Mouse (Mus musculus) spleen, adult 2 months (tissue): ENCODE measurements around the gene Cxcl10.

ENCODE experiments used
- CTCF ChIP-seq: fragments of 200-500 bp; IDR thresholded peaks from 2 replicates; pipeline ENCODE4 v1.5.1; 2011; ENCODE audit warnings: mild to moderate bottlenecking, inconsistent platforms; ENCODE audit not compliant: insufficient read depth, insufficient read length, insufficient replicate concordance; ENCODE audit errors: extremely low read depth
- POLR2A ChIP-seq: fragments of 200-500 bp; IDR thresholded peaks from 2 replicates; pipeline ENCODE4 v1.6.1; 2011; ENCODE audit warnings: low read depth, low read length, inconsistent platforms

- TF ChIP-seq CTCF (no peak), POLR2A (no peak)
These were observed 9.3 kb upstream of the Cxcl10 start for GRCm38 (mm10) chr5:92358033-92358432.
